Mouse (Mus musculus) right cerebral cortex, adult 2 months (tissue): ENCODE results near the gene Sugct.

Source experiments
- DNase-seq, 2 experiments: peaks; one replicate each; pipeline ENCODE4 v3.0.0; 2021 to 2022; ENCODE audit warnings: low spot score in 2 of 2

Sugct gene

DNA sequence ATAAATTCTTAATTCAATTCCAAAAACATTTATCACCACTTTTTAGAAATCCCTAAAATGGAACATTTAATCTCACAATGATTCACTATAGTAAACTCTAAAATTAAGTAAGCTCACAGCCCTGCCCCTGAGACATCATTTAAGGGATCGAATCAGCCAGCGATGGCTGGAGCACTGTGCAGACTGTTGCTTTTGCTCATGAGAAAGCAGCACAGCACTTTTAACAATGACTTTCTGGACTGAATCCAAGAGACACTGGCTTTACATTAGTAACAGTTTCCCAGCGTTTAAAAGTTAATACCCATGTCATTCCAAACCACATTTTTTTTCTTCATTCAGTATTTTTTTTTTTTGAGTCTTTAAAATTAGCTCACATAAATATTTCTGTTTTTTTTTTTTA is 398.9 kb downstream of the Sugct start:
- DNase-seq, result no peak

DNA sequence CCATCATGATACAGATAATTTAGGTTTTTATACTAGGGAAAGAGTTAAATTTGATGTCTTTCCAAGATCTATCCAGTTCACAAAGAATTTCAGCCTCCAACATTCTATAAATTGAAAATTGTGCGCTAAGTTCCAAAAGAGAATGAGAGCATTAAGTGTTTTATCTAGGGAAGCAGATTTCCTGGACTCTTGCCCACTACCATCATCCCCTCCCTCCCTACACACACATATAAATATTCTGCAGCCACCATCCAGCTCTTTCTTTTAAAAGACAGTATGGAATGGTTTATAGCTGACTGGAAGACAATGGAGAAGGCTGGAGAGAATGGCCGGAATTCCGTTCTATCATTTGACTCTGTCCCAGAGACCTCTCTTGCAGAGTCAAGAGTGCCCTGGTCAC is 404.3 kb downstream of the Sugct start:
- DNase-seq, result no peak

DNA sequence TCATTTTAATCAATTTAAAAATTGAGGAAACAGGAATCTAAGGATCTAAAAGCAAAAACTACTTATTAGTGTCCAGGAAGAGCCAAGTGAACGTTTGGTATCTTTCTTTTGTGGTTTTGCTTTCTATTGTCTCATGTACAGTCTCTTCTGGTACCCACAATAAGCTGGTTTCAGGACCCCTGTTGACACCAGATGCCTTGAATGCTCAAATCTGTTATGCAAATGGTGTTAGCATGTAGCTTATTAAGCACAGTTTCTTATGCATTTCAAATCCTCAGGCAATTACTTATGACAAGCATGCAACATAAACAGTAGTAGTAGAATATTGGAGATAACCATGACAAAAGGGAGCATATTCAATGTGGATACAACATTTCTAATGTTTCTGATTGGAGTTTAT is 407.0 kb downstream of the Sugct start:
- no peak for DNase-seq

DNA sequence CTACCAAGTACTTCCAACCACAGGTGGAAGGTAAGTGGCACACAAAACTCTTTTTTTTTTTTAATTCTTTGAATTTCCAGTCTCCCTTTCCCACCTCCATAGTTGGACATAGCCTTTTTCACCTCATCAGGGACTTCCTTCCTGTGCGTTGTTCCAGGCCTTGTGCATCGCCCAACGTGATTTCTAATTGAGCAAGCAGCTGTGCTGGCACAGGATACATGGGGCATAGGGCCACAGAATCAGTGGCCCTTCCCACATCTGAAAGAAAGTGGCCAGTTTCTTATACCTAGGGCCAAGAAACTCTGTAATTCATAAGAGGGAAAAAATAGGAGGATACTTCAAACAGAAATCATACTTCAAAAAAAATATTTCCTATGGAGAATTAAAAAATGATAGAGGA is 449.4 kb downstream of the Sugct start:
- no peak for DNase-seq

DNA sequence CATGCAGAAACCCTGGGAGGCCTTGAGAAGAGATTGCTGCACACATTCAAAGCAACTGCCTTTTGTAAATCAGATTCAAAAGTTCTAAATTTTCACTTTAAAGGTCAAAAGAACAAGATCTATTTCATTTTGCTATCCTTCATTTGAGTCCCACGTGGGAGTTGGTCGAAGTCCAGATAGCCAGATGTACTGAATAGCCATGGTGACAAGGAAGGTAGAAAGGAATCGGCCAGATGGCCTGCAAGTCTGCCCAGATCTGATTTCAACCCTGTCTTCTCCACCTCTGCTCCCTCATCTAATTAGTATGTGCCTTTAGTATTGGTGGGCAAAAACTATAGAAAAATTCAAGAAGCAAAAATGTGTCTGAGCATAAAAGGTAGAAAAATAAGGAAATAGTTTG is 478.8 kb downstream of the Sugct start:
- DNase-seq, result no peak

DNA sequence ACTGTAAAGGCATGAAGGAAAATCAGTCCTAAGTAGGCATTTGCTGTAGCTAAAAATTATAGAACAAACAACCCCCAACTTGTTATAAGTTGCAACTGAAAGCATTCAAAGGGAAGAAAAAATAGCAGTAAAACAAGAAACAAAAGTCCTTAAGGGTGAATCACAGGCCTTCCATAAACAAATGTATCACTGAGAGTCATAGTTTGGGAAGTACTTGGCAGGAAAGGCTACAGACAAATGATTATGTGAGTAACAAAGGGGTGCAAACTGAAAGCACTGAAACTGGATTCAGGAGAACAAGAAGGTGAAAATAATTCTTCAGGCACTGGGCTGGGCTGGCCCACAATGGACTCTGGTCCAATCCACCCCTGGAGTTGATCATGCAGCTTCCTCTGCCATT is 482.7 kb downstream of the Sugct start:
- DNase-seq, result no peak

DNA sequence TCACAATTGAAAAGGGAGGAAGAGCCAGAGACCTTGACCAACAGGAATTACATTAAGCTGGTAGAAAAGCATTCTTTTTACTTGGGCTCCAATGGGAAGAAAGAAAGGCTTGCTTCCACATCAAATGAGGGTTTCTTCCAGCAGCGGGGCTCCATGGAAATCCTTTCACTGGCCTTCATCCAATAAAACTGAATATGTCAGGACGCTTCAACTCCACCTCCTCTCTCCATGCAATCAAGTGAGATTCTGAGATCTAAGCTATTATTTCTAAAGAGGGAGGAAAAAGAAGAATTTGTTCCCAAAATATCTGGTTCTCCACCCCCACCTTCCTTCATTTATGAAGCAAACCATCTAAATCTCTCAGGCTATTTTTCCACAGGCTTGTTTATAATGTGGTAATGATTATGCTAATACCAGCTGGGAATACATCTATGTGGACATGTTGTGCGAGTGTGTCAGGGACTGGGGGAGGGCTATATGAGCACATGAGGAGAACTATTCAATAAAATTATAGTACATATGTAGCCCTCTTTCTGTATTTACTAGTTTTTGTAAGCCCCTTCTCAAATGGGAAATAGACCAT is 505.1 kb downstream of the Sugct start:
- DNase-seq, result no peak

DNA sequence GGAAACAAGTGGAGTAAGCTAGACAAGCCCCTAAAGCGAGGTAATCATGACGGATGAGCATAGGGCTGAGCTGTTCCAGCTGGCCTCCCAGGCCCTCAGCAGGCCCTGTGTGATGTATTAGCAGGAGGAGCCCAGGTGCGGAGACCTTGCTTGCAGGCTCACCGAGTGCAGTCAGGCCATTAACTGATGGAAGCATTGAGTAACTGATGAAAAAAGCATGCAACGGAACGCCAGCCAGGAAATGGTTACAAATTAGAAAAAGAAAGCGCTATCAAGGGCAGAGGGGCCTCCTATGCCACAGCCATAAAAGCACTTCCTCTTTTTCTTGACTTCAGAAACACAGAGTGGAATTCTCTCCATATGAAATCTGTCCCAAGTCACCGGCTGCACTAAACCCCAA is 510.1 kb downstream of the Sugct start:
- DNase-seq, result no peak

DNA sequence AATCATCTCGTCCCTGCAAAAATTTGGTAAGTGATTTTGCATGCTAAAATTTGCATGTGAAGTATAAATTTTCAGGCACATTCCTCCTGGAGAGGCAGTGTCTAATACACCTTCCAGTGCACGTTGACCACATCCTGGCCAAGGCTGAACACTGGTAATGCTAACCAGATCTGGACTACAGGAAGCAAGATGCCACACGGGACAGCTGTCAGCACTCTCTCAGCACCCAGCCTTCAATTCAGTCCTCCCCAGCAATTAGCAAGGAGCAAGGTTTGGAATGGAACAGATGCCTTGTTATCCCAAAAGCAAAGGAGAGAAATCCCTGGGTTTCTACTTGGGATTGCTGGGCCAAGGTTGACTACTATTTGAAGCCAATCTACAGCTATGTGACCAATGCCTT is 529.4 kb downstream of the Sugct start:
- DNase-seq, result no peak

DNA sequence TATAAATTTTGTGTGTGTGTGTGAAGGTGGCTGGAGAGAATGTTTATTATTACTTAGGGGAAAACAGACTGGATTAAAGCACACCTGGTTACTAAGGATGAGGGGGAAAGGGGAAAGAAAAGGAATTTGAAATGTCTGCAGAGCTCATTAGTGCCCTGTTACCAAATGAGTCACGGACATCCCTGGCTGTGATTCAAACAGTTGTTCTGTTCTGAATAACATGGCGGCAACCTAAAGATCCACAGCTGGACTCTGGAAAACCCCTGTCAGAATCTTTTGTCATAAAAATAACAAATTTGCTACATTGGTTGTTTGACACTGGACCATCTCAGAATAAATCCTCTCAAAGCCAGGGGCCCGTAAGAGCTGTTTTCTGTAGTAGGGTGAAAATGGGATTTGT is 530.6 kb downstream of the Sugct start:
- no peak for DNase-seq

DNA sequence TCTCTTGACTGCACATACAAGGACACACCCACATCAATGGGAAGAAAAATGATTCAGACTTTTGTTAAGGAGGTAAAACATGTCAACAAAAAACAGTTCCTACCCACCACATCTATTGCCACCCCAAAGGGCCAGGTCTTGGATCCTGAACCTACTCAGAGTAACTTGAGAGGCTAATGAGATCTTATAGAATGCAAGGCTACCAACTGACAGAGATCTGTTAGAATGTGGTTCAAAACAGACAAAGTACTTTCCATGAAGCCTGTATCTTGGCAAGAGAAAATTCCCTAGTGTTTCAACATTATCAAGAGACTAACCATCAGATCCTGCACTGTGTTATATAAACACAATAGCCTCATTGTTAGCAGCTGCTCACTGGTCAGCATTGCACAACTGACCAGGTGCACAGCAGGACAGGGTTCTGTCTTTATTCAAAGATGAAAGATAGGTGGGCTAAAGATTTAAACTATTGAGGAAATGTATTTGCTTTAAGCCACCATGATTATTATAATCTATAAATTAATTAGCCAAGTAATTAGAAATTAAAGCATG is 548.8 kb downstream of the Sugct start:
- DNase-seq, result no peak

DNA sequence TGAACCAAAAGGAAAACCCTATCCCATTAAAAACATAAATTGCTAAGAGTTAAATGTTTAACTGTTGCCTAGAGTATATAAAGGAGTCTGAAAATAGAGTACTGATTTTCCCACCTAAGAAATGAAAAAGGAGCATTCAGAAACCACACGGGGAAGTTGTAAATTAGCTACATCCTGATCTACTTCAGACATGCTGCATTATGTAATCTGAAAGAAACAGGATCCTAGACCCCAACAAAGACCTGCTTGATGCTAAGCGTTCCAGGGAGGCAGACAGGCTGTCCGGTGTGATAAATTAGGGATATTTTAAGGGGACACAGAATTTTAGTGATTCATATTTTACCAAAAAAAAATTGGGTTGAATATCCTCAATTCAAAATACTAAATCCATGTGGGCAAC is 579.3 kb downstream of the Sugct start:
- DNase-seq, result no peak

DNA sequence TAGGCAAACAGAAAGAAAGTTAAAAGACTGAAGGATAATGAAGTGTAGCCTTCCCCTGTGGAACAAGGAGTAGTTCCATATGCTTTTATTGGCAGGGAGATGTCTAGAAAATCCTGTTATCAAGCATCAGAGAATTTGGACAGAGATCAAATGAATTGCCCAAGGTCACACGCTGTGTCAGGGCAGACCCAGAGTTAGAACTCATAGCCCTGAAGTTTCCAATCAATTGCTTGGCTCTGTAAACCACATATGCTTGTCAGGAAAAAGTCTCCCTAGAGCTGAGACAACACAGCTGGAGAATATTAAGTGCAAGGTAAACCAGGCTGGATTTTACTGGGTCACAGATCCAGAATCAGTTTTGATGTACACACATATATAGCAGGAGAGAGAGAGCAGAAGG is 593.0 kb downstream of the Sugct start:
- DNase-seq, result no peak

DNA sequence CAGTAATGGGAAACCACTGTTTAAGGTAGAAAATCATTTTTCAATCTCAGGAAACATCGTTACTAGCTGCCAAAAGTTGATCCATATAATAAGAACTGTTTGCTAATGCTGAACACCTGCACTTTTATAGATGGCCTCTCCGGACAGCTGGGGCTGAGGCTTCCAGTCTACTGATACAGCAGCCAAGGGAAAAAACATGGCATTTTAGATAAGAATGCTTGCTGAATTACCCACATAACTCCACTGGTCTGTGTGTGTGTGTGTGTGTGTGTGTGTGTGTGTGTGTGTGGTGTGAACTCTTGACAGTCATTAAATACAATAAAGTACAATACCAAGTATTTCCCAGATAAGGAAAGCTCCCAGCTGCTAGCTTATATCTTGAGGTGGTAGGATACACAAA is 608.8 kb downstream of the Sugct start:
- no peak for DNase-seq

DNA sequence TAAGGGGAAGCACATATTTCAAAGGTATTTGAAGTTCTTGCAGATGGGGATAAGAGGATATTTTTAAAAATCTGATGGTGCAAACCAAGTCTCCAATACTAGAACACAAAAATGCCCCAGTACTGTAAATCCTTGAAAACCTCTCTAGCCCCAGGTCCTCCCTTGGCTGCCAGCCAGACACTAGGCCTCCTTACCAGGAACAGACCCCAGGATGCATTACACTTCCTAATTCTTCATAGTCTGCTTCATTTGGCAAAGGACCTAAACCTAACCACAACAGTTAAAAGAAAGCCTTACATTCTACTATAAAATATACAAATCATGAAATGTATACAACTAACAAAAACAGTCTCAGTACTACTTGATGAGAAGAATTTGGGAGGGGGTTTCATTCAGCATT is 609.2 kb downstream of the Sugct start:
- DNase-seq, result no peak

DNA sequence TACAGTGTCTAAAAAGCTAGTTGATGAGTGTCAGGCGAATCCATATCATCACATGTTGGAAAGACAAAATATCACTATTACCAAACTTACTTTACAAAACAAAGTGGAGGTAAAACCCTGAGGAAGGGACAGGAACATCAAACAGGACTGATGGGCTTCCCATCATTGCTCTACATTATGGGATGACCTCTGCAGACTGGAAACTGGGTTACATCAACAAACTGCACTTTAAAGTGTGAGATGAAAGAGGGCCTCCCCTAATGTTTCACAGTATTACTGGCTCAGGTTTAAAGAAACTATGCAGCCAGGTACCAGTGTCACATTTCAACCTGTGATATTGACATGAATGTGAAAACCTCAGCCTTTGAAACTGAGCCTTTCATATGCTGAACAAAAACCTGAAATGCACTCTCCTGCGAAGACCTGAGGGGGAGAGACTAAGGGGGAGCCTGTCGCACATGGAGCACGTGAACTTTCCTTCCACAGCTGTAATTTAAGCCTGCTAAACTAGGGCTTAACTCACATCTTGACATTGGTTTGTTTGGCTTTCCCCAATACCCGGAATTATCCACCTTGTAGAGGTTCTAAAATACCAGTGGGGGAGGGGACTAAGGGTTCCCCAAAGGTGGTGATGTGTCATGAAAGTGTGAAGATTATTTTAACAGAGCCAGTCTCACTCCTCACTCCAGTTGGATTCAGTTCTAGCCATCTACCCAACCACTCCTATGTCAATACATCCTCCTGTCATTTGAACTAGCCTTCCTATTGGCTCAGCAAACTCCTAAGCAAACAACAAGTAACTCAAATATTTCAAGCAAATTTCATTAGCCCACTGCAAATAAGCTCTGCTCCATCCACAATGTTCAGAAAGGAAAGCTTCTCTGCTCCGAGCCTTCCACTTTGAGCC is 610.2 kb downstream of the Sugct start:
- DNase-seq, result no peak

DNA sequence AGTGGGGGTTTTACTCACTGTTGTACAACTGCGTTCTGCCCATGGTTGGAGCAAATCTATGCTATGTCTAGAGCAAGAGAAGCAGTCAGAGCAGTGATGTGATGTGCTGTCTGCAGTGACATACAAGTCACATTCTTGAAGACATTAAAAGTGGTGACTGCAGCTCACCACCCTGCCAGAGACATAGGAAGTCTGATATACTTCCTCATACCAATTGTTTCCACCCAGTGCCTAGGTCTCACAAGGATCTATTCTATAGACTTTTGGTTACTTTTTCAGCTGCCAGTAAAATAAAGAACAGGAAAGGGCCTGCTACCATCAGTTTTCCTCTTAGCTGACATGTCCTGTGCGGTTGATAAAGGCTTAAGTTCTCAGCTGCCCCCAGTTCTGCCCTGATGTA is 613.7 kb downstream of the Sugct start:
- DNase-seq, result no peak

DNA sequence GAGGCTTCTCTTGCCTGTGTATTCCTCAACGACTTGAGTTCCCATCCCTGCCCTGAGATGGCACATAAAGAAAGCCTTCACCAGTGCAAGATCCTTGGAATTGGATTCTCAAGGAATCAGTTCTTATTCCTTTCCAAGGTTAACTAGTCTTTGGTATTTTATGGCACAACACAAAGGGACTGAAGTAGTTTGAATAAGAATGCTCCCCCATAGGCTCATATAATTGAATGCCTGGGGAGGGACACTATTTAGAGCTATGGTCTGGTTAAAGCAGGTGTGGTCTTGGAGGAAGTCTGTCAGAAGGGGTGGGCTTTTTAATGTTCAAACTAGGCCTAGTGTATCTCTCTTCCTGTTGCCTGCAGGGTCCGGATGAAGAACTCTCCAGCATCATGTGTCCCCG is 629.8 kb downstream of the Sugct start:
- DNase-seq, result no peak

DNA sequence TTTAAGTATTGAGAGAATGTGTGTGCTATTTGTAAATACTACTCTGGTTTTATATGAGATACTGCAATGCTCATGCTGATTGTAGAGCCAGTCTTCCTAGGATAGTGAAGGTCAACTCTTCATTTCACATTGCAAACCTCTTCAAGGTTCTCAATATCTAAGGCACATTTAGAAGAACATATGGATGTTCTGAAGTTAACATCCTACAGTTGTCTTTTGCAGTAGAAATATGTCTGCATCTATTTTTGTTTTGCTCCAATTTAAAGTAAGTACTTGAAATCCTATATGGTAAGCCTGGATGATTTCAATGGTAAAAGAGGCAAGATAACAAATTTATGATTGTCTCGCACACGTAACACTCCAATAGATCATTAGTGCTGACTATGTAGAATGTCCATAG is 638.7 kb downstream of the Sugct start:
- no peak for DNase-seq

DNA sequence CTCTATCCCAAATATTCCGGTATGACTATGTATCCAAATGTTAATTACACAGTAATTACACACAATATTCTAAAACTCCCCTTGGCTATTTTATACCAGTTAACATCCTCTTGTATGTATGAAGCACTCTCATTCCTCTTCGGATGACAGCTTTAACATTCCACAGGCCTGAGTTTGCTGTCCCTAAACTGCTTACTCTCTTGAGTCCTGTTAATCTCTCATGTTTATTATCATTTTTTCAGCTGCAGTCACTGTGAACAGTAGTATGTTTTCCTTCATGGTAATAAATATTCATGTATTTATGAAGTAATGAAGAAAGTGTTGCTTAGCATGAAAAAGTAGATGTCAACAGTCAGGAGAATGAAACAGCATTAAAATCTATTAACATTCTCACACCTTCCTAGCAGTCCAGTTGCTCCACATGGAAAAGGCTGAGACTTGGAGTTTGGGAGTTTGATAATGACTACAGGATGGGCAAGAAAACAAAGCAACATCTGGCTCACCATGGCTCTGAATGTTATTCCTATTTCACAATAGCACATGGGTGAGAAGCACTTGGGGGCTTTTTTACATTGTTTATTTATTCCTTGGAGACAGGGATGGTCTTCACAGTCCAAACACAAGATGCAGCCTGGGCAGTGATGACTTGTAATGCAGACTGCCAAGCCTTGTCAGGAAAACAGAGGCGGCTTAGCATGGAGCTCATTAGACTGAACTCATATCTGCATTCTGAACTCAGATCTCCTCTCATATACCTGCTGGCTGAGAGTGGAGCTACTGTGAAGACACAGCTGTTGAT is 651.7 kb downstream of the Sugct start:
- no peak for DNase-seq

DNA sequence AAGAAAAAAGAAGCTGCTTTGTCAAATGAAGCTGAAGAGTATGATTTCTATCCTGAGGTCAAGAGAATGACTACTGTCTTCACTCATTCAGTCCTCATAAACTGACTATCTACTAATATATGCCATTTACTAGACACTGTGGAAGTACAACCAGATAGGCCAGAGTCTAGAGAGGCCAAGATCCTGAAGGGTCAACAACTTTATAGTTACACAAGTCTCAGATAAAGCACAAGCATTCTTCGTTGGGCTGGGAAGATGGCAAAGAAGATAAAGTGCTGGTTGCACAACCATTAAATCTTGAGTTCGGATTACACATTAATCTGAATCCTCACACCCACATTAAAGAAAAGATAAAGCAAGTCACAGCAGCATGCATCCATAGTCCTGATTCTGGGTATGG is 653.0 kb downstream of the Sugct start:
- no peak for DNase-seq

DNA sequence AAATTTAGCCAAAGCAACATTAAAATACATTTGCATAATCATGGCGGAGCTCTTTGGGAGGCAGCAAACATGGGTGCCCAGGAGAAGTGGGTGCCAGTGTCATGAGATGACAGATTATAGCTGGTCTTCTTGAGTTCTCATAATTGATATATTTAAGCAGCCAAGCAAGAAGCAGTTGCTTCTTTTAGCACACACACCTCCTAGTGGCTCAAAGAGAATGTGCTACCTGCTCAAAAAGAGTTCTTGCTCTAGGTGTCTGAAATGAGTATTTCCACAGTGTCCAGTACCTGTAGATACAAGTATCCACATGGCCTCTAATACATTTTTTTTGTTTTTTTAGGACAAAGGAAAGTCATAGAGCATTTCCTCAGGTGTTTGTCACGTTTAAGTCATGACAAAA is 655.6 kb downstream of the Sugct start:
- DNase-seq, result no peak

DNA sequence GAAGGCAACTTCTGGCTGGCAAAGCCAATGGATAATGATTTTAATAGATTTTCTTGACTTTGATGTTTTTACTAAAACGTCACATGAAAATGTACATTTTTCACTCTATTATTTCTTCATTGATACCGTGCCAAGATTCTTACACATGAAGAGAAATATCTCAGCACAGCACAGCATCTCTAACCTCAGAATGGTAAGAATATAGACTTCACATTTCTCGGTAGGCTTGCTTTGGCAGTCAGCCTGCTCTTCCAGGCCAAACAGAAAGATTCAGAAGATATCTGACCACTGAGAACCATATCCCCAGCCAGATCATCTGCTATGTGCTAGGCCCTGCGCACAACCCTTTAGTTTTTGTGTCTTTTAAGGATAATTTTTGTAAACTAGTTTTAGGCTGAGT is 657.0 kb downstream of the Sugct start:
- no peak for DNase-seq
